Comparison of ENCODE assay signal across 11 mouse cellular contexts in the genomic region with DNA sequence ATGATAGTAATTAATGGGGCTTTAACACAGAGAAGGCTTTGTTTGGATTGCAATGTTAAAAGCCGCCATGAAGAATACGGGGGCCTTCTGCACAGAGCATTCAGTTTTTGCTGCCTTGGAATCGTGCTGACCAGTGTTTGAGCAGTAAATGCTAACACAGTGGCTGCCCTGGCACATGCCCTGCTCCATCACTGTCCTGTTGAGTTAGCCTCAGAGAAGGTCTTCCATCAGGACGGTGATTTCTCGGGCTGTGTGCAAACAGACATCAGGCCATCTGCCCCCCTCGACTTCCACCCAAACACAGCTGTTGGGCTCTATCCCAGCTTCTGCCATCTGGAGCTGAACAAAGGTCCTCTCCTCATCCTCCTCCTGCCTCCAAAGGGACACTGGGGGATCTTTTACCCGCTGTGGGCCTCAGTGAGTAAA.
DNase-seq lines count a peak whose midpoint lies in the region; ATAC-seq lines count a peak whose summit lies in the region.
"Had no signal": no experiment of that assay in that cellular context is flagged by ENCODE, and none has a peak within 500 bp of the region (broad histone marks: within the 10 kb centered on the region; RNA-seq: fewer than 3 reads in every experiment).

No protein-coding gene starts in this region.

- no peaks in the 10 kb centered on the region for H3K36me3 ChIP-seq in midbrain, embryonic 10.5 days
- H3K36me3 ChIP-seq in midbrain, embryonic 11.5 days (ENCODE audit: control insufficient read depth, insufficient read depth, low read length): no peaks in the 10 kb centered on the region
- no peaks in the 10 kb centered on the region for H3K36me3 ChIP-seq in forebrain, embryonic 12.5 days (replicated peaks)
- H3K36me3 ChIP-seq in hindbrain, embryonic 16.5 days (ENCODE audit: control insufficient read depth, insufficient read depth, low read length): no peaks in the 10 kb centered on the region
- H3K36me3 ChIP-seq: liver, embryonic 12.5 days had no signal

- 0 out of 2 replicates have a peak overlapping the region, but pooled peaks have one; percentile 28 for H3K27ac ChIP-seq in midbrain, embryonic 10.5 days (replicated peaks)
- H3K27ac ChIP-seq in midbrain, embryonic 11.5 days (ENCODE audit: low read depth, low read length): no peak overlapping the region
- no peak overlapping the region for H3K27ac ChIP-seq in forebrain, embryonic 12.5 days
- H3K27ac ChIP-seq in hindbrain, embryonic 16.5 days (ENCODE audit: low read depth, low read length): no peak overlapping the region
- H3K27ac ChIP-seq: liver, embryonic 12.5 days had no signal

- WGBS in midbrain, embryonic 10.5 days: 68% methylated on average over 7 of the region's 7 CpGs
- WGBS in midbrain, embryonic 11.5 days: 73% methylated on average over 7 of the region's 7 CpGs
- WGBS in forebrain, embryonic 12.5 days: 34% methylated on average over 7 of the region's 7 CpGs
- WGBS in hindbrain, embryonic 16.5 days: 29% methylated on average over 7 of the region's 7 CpGs

- H3K27me3 ChIP-seq in midbrain, embryonic 10.5 days (ENCODE audit: low read depth, poor library complexity, severe bottlenecking): no peaks in the 10 kb centered on the region
- H3K27me3 ChIP-seq in midbrain, embryonic 11.5 days (ENCODE audit: control insufficient read depth, insufficient read depth, low read length): no peaks in the 10 kb centered on the region
- no peaks in the 10 kb centered on the region for H3K27me3 ChIP-seq in forebrain, embryonic 12.5 days
- no peaks in the 10 kb centered on the region for H3K27me3 ChIP-seq in hindbrain, embryonic 16.5 days (replicated peaks; ENCODE audit: control insufficient read depth, insufficient read depth, low read length)
- H3K27me3 ChIP-seq: liver, embryonic 12.5 days had no signal

- no peak for ATAC-seq in midbrain, embryonic 11.5 days (ENCODE audit: low FRiP score)
- ATAC-seq in forebrain, embryonic 12.5 days (ENCODE audit: low FRiP score): peak; percentile 58
- ATAC-seq in hindbrain, embryonic 16.5 days: peak; percentile 86
- no peak for ATAC-seq in granulocyte monocyte progenitor cell, adult 5-6 weeks (replicated peaks; ENCODE audit: poor library complexity, severe bottlenecking)
- ATAC-seq: liver, embryonic 12.5 days had no signal

- peaks cover 7% of the 10 kb centered on the region; the same call in 1 of the 2 replicates for H3K4me1 ChIP-seq in midbrain, embryonic 10.5 days
- no peaks in the 10 kb centered on the region for H3K4me1 ChIP-seq in midbrain, embryonic 11.5 days (ENCODE audit: control insufficient read depth, insufficient read depth, low read length)
- H3K4me1 ChIP-seq in forebrain, embryonic 12.5 days: peaks cover 7% of the 10 kb centered on the region; the same call in 1 of the 2 replicates
- no peaks in the 10 kb centered on the region for H3K4me1 ChIP-seq in hindbrain, embryonic 16.5 days (ENCODE audit: control insufficient read depth, insufficient read depth, low read depth, low read length)
- H3K4me1 ChIP-seq: liver, embryonic 12.5 days had no signal

- no peaks in the 10 kb centered on the region for H3K9me3 ChIP-seq in midbrain, embryonic 10.5 days (replicated peaks)
- H3K9me3 ChIP-seq in midbrain, embryonic 11.5 days (ENCODE audit: control insufficient read depth, low read length): no peaks in the 10 kb centered on the region
- no peaks in the 10 kb centered on the region for H3K9me3 ChIP-seq in forebrain, embryonic 12.5 days
- no peaks in the 10 kb centered on the region for H3K9me3 ChIP-seq in hindbrain, embryonic 16.5 days (ENCODE audit: control insufficient read depth, low read length)
- H3K9me3 ChIP-seq: liver, embryonic 12.5 days had no signal

- no peak for DNase-seq in midbrain, embryonic 10.5 days (ENCODE audit: low spot score)
- DNase-seq in midbrain, embryonic 11.5 days (ENCODE audit: low spot score, missing footprints): no peak
- no peak for DNase-seq in kidney, adult 18-20 months
- no peak for DNase-seq in lung, postnatal 36 days
- DNase-seq: heart, adult 11 months; kidney, postnatal 25 days; lung, postnatal 14 days had no signal

- no peak overlapping the region for H3K4me2 ChIP-seq in midbrain, embryonic 11.5 days
- H3K4me2 ChIP-seq in forebrain, embryonic 12.5 days: no peak overlapping the region
- H3K4me2 ChIP-seq in hindbrain, embryonic 16.5 days (ENCODE audit: low read length): no peak overlapping the region
- H3K4me2 ChIP-seq: liver, embryonic 12.5 days had no signal

- H3K4me3 ChIP-seq in midbrain, embryonic 10.5 days: no peak overlapping the region
- H3K4me3 ChIP-seq in midbrain, embryonic 11.5 days (ENCODE audit: low read depth, low read length): no peak overlapping the region
- H3K4me3 ChIP-seq in forebrain, embryonic 12.5 days (replicated peaks): no peak overlapping the region
- no peak overlapping the region for H3K4me3 ChIP-seq in hindbrain, embryonic 16.5 days (ENCODE audit: low read length)
- H3K4me3 ChIP-seq: liver, embryonic 12.5 days had no signal

- H3K9ac ChIP-seq in midbrain, embryonic 11.5 days (ENCODE audit: low read length): no peak overlapping the region
- H3K9ac ChIP-seq in forebrain, embryonic 12.5 days: no peak overlapping the region
- no peak overlapping the region for H3K9ac ChIP-seq in hindbrain, embryonic 16.5 days (ENCODE audit: low read depth, low read length)
- H3K9ac ChIP-seq: liver, embryonic 12.5 days had no signal

Comparison
In these comparisons a context has a peak if more than half of its experiments do, and no peak if none do; other contexts are left out.
1. ATAC-seq: peak in forebrain, embryonic 12.5 days (single experiment) and hindbrain, embryonic 16.5 days (single experiment); none in midbrain, embryonic 11.5 days (single experiment) and granulocyte monocyte progenitor cell, adult 5-6 weeks (single experiment).